Mouse (Mus musculus) G1E (cell line): ENCODE data around the gene Efl1. TPM values are rescaled to one million over a fixed set of nuclear protein-coding genes. Genes with fewer than 3 reads are reported as not detected.

ENCODE experiments used
- ATAC-seq: 2 replicates; pipeline ENCODE4 v1.8.0; 2016; ENCODE audit warnings: mild to moderate bottlenecking; ENCODE audit not compliant: insufficient number of reproducible peaks, poor library complexity, low FRiP score, severe bottlenecking; ENCODE audit errors: extremely low read depth
- DNase-seq: peaks from one replicate; pipeline ENCODE4 v3.0.0; 2012; ENCODE audit warnings: low spot score
- H3K27me3 ChIP-seq: 2 replicates; pipeline ENCODE4 v1.6.1; 2012; ENCODE audit warnings: mild to moderate bottlenecking, low read length, inconsistent platforms; ENCODE audit not compliant: insufficient read depth
- H3K36me3 ChIP-seq: replicated peaks from 2 replicates; pipeline ENCODE3; 2012; ENCODE audit warnings: mild to moderate bottlenecking, inconsistent platforms
- H3K4me1 ChIP-seq: 2 replicates; pipeline ENCODE4 v1.6.1; 2012; ENCODE audit warnings: low read depth, low read length, inconsistent platforms, mixed read lengths; ENCODE audit not compliant: insufficient read depth
- H3K4me3 ChIP-seq: 2 replicates; pipeline ENCODE4 v1.5.1; 2012; ENCODE audit warnings: low read depth, mild to moderate bottlenecking, inconsistent platforms, low read length, moderate library complexity, mixed read lengths
- H3K9me3 ChIP-seq: replicated peaks from 2 replicates; pipeline ENCODE4 v1.6.1; 2012; ENCODE audit warnings: inconsistent platforms
- CTCF ChIP-seq: IDR thresholded peaks from 2 replicates; pipeline ENCODE4 v1.5.1; 2012; ENCODE audit warnings: low read depth, low read length, inconsistent platforms, mixed read lengths
- GATA1 ChIP-seq: IDR thresholded peaks from 2 replicates; pipeline ENCODE4 v1.6.1; 2012; ENCODE audit warnings: borderline replicate concordance, low read length, inconsistent platforms, mixed read lengths
- GATA2 ChIP-seq: IDR thresholded peaks from 2 replicates; pipeline ENCODE4 v1.6.1; 2012; ENCODE audit warnings: low read depth, low read length, inconsistent platforms, borderline replicate concordance
- POLR2AphosphoS5 ChIP-seq: IDR thresholded peaks from 2 replicates; pipeline ENCODE4 v1.6.1; 2012; ENCODE audit warnings: low read depth, low read length, inconsistent platforms; ENCODE audit not compliant: insufficient replicate concordance
- TAL1 ChIP-seq: conservative IDR thresholded peaks from 2 replicates; pipeline ENCODE4 v1.6.1; 2012; ENCODE audit warnings: low read depth, low read length, inconsistent platforms, mixed read lengths
- polyA plus RNA-seq: library from polyadenylated mRNA; stranded (reverse); fragments of >175 nt; gene quantifications from 2 replicates; pipeline ENCODE4 v1.2.3, GENCODE M21; 2012
- total RNA-seq, 2 experiments: library from RNA; stranded (forward) in 1 of 2; stranded (reverse) in 1 of 2; fragments of 200-1000 nt in 1 of 2; fragments of >200 nt in 1 of 2; fragmentation: Nextera tagmentation in 1 of 2; gene quantifications; 2 replicates each; pipeline ENCODE4 v1.2.3; 2014 to 2017

Efl1 gene
- total and polyA plus RNA-seq, 3 experiments, result 3.7 to 31.9 (median 23.0) TPM

GRCm38 (mm10) chr7:82783071-82783470 is 134.7 kb downstream of the Efl1 start:
- H3K4me1 ChIP-seq, result 0 out of 2 replicates have a peak, but pooled peaks cover 2% of the 10 kb centered on the region
- H3K4me3 ChIP-seq, result no peak overlapping the region
- H3K9me3 ChIP-seq, result no peaks in the 10 kb centered on the region
- no peak for TF ChIP-seq TAL1
- TF ChIP-seq GATA2, result no peak
- no peak for TF ChIP-seq POLR2AphosphoS5
- no peak for TF ChIP-seq GATA1
- no peak for TF ChIP-seq CTCF
- DNase-seq (no peak), ATAC-seq (no peak)
- H3K36me3 ChIP-seq, result peaks cover 21% of the 10 kb centered on the region
- peaks cover 3% of the 10 kb centered on the region; the same call in 1 of the 2 replicates for H3K27me3 ChIP-seq

- peaks cover 6% of the 10 kb centered on the region; the same call in 1 of the 2 replicates for H3K27me3 ChIP-seq
- DNase-seq (no peak), ATAC-seq (no peak)
- H3K4me3 ChIP-seq, result no peak overlapping the region
- peaks cover 18% of the 10 kb centered on the region for H3K36me3 ChIP-seq
- no peaks in the 10 kb centered on the region for H3K9me3 ChIP-seq
- TF ChIP-seq POLR2AphosphoS5 (no peak), TAL1 (no peak), GATA1 (no peak), GATA2 (no peak), CTCF (no peak)
- H3K4me1 ChIP-seq, result 0 out of 2 replicates have a peak, but pooled peaks cover 2% of the 10 kb centered on the region
These were observed 135.3 kb downstream of the Efl1 start for GRCm38 (mm10) chr7:82783693-82784092.

GRCm38 (mm10) chr7:82785335-82785934 is 137.0 kb downstream of the Efl1 start:
- DNase-seq, result no peak
- Histone ChIP-seq H3K27me3 (peaks cover 6% of the 10 kb centered on the region; the same call in 1 of the 2 replicates), H3K36me3 (peaks cover under 1% of the 10 kb centered on the region), H3K4me3 (no peak overlapping the region), H3K4me1 (0 out of 2 replicates have a peak, but pooled peaks cover 2% of the 10 kb centered on the region), H3K9me3 (no peaks in the 10 kb centered on the region)
- ATAC-seq, result no peak
- TF ChIP-seq GATA2, result no peak
- no peak for TF ChIP-seq CTCF
- TF ChIP-seq GATA1, result no peak
- no peak for TF ChIP-seq TAL1
- no peak for TF ChIP-seq POLR2AphosphoS5

GRCm38 (mm10) chr7:82785970-82786647 is 137.7 kb downstream of the Efl1 start:
- Histone ChIP-seq H3K27me3 (peaks cover 6% of the 10 kb centered on the region; the same call in 1 of the 2 replicates), H3K4me3 (no peak overlapping the region), H3K9me3 (no peaks in the 10 kb centered on the region), H3K36me3 (no peaks in the 10 kb centered on the region), H3K4me1 (0 out of 2 replicates have a peak, but pooled peaks cover 2% of the 10 kb centered on the region)
- ATAC-seq (no peak), DNase-seq (no peak)
- TF ChIP-seq TAL1, result no peak
- no peak for TF ChIP-seq GATA2
- TF ChIP-seq POLR2AphosphoS5, result no peak
- TF ChIP-seq CTCF, result no peak
- TF ChIP-seq GATA1, result no peak

GRCm38 (mm10) chr7:82792644-82793043 is 144.2 kb downstream of the Efl1 start:
- Histone ChIP-seq H3K27me3 (peaks cover 7% of the 10 kb centered on the region; the same call in 1 of the 2 replicates), H3K36me3 (no peaks in the 10 kb centered on the region), H3K4me3 (no peak overlapping the region), H3K9me3 (no peaks in the 10 kb centered on the region), H3K4me1 (no peaks in the 10 kb centered on the region)
- no peak for DNase-seq
- TF ChIP-seq GATA2 (no peak), TAL1 (no peak), POLR2AphosphoS5 (no peak), CTCF (no peak), GATA1 (no peak)
- ATAC-seq, result no peak

- H3K9me3 ChIP-seq, result no peaks in the 10 kb centered on the region
- DNase-seq (no peak), ATAC-seq (no peak)
- no peaks in the 10 kb centered on the region for H3K4me1 ChIP-seq
- TF ChIP-seq TAL1 (no peak), CTCF (no peak), GATA1 (no peak), GATA2 (no peak), POLR2AphosphoS5 (no peak)
- peaks cover 6% of the 10 kb centered on the region; the same call in 1 of the 2 replicates for H3K27me3 ChIP-seq
- no peak overlapping the region for H3K4me3 ChIP-seq
- H3K36me3 ChIP-seq, result no peaks in the 10 kb centered on the region
These were observed 144.7 kb downstream of the Efl1 start for GRCm38 (mm10) chr7:82793111-82793510.
